ENCODE assay signal across 8 mouse cellular contexts in the genomic region with DNA sequence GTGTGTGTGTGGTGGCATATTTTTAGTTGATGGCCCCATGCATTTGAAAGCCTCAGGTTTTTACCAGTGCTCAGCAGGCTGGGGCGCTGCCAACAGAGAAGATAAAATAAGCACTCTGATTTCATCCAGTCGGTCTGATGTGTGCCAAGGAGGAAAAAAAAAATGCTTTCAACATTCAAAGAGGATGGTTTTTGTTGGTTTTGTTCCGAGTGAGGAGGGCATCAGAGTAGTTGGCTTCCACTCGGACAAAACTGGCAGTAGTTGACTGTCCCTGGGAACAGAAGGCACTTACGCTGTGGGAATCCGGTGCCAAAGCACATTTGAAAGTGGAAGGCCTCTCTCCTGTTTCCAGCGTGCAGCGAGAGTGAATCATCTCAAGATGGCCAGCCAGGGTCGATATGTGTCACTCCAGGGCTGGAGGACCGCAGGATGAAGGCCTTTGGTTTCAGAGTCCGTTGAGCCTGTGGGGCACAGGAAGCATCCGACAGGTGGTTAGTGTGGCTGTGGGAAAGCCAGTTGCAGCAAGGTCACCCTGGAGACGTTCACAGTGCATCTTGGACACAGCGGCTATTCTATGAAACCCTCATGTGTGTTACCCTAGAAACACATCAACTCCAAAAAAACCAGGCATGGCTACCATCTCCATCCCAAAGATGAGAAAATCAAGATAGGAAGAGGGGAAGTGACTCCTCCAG. TPM values are rescaled to one million over a fixed set of nuclear protein-coding genes. Genes with fewer than 3 reads are reported as not detected.
DNase-seq lines count a peak whose midpoint lies in the region; ATAC-seq and TF ChIP-seq lines count a peak whose summit lies in the region.

No protein-coding gene starts in this region.

- TF ChIP-seq CTCF in lung, postnatal 0 days (IDR thresholded peaks at IDR 0.05) = no peak
- TF ChIP-seq CTCF in heart, postnatal 0 days (IDR thresholded peaks at IDR 0.05; ENCODE audit: low read depth) = no peak
- no peak for TF ChIP-seq CTCF in thymus, adult 2 months (IDR thresholded peaks at IDR 0.05; ENCODE audit: borderline replicate concordance, control insufficient read depth, extremely low read depth, insufficient read depth, low read length, poor library complexity)

- H3K27me3 ChIP-seq in lung, postnatal 0 days (replicated peaks; ENCODE audit: insufficient read depth, low read length) = no peaks in the 10 kb centered on the region
- H3K27me3 ChIP-seq in heart, postnatal 0 days (ENCODE audit: control insufficient read depth, insufficient read depth, low read length) = no peaks in the 10 kb centered on the region
- no peaks in the 10 kb centered on the region for H3K27me3 ChIP-seq in thymus, adult 2 months (ENCODE audit: control insufficient read depth, insufficient read depth, low read length)

- no peak overlapping the region for H3K27ac ChIP-seq in lung, postnatal 0 days (ENCODE audit: low read length)
- peak overlapping the region; percentile 19; the same call in 1 of the 2 replicates for H3K27ac ChIP-seq in heart, postnatal 0 days (ENCODE audit: low read depth)
- no peak overlapping the region for H3K27ac ChIP-seq in thymus, adult 2 months (ENCODE audit: control insufficient read depth, insufficient read depth, low read length)

- no peaks in the 10 kb centered on the region for H3K4me1 ChIP-seq in lung, postnatal 0 days (ENCODE audit: insufficient read depth, low read depth, low read length)
- 0 out of 2 replicates have a peak, but pooled peaks cover 6% of the 10 kb centered on the region for H3K4me1 ChIP-seq in heart, postnatal 0 days (ENCODE audit: control insufficient read depth, insufficient read depth)
- H3K4me1 ChIP-seq in thymus, adult 2 months (replicated peaks; ENCODE audit: control insufficient read depth, insufficient read depth, low read length) = no peaks in the 10 kb centered on the region

- H3K9me3 ChIP-seq in lung, postnatal 0 days (ENCODE audit: low read length) = no peaks in the 10 kb centered on the region
- H3K9me3 ChIP-seq in heart, postnatal 0 days (replicated peaks; ENCODE audit: control insufficient read depth, low read length) = no peaks in the 10 kb centered on the region

- no peak for ATAC-seq in lung, postnatal 0 days
- ATAC-seq in heart, postnatal 0 days (ENCODE audit: insufficient read depth, low read depth) = peak; percentile 39; the same call in 1 of the 2 replicates

- 71% methylated on average over 14 of the region's 14 CpGs for WGBS in lung, postnatal 0 days
- WGBS in heart, postnatal 0 days = 42% methylated on average over 14 of the region's 14 CpGs
- WGBS in thymus, adult 2 months = 71% methylated on average over 14 of the region's 14 CpGs

- H3K36me3 ChIP-seq in lung, postnatal 0 days (ENCODE audit: insufficient read depth, low read length) = no peaks in the 10 kb centered on the region
- no peaks in the 10 kb centered on the region for H3K36me3 ChIP-seq in heart, postnatal 0 days (replicated peaks; ENCODE audit: control insufficient read depth, insufficient read depth, low read length)
- no peaks in the 10 kb centered on the region for H3K36me3 ChIP-seq in thymus, adult 2 months (ENCODE audit: control insufficient read depth, insufficient read depth, low read length)

- H3K9ac ChIP-seq in lung, postnatal 0 days (replicated peaks; ENCODE audit: low read depth) = no peak overlapping the region
- H3K9ac ChIP-seq in heart, postnatal 0 days (replicated peaks; ENCODE audit: low read depth, low read length) = no peak overlapping the region

- DNase-seq in lung, postnatal 36 days = peak; percentile 4
- DNase-seq in lung, postnatal 0 days (ENCODE audit: low spot score) = no peak
- peak; percentile 71 for DNase-seq in cerebellum, adult 11 months
- peak; percentile 26 for DNase-seq in heart, postnatal 0 days (ENCODE audit: low spot score)
- peak; percentile 69 for DNase-seq in left cerebral cortex, postnatal 4 days
- DNase-seq in thymus, adult 18-20 months = no peak
- no peak for DNase-seq in thymus, adult 2 months
- no peak for DNase-seq in kidney, adult 11 months

- no peak for TF ChIP-seq POLR2A in thymus, adult 2 months (IDR thresholded peaks at IDR 0.05; ENCODE audit: control insufficient read depth, extremely low read depth, insufficient read depth, low read length, poor library complexity)

- H3K4me2 ChIP-seq in lung, postnatal 0 days (replicated peaks; ENCODE audit: low read depth, low read length) = no peak overlapping the region
- H3K4me2 ChIP-seq in heart, postnatal 0 days (ENCODE audit: low read depth, low read length) = peak overlapping the region; percentile 25

- TF ChIP-seq EP300 in lung, postnatal 0 days (IDR thresholded peaks at IDR 0.05) = no peak
- no peak for TF ChIP-seq EP300 in heart, postnatal 0 days (IDR thresholded peaks at IDR 0.05; ENCODE audit: low read depth)

- H3K4me3 ChIP-seq in lung, postnatal 0 days (ENCODE audit: low read depth, low read length) = no peak overlapping the region
- no peak overlapping the region for H3K4me3 ChIP-seq in heart, postnatal 0 days (ENCODE audit: low read depth, low read length)
- no peak overlapping the region for H3K4me3 ChIP-seq in thymus, adult 2 months (ENCODE audit: control insufficient read depth, insufficient read depth, low read length)

- intact Hi-C loops in left cerebral cortex, postnatal 4 days (cut with DNase I) = no loop called here

RNA-seq across cellular contexts. Expression of a gene that starts 5.3 kb away (rescaled TPM):
- 0.05 and 0.07 TPM in 2 replicates for polyA plus RNA-seq in lung, postnatal 0 days (2015; fragmentation: Nextera tagmentation; extraction: Ambion mirVana)
- total RNA-seq in heart, postnatal 0 days (2014; rRNA removed; ENCODE audit: low replicate concordance) = not detected in 2 replicates
- polyA plus RNA-seq in heart, postnatal 0 days (2015; fragmentation: Nextera tagmentation; extraction: Ambion mirVana) = not detected in 2 replicates
- total RNA-seq in left cerebral cortex, postnatal 4 days (2021) = not detected
- polyA plus RNA-seq in thymus, adult 2 months (2012; rRNA removed) = not detected in 2 replicates

RNA-seq across cellular contexts. Expression of a gene that starts 30.4 kb away (rescaled TPM):
- polyA plus RNA-seq in lung, postnatal 0 days (2015; fragmentation: Nextera tagmentation; extraction: Ambion mirVana) = not detected in 2 replicates
- total RNA-seq in heart, postnatal 0 days (2014; rRNA removed; ENCODE audit: low replicate concordance) = not detected in 2 replicates
- 0.22 TPM in 1 of 2 replicates, not detected in the other for polyA plus RNA-seq in heart, postnatal 0 days (2015; fragmentation: Nextera tagmentation; extraction: Ambion mirVana)
- total RNA-seq in left cerebral cortex, postnatal 4 days (2021) = under 1 TPM in 1 of 2 experiments, not detected in 1; 0.20 TPM
- polyA plus RNA-seq in thymus, adult 2 months (2012; rRNA removed) = 0.05 TPM in 1 of 2 replicates, not detected in the other

RNA-seq across cellular contexts. Expression of a gene that starts 50.5 kb away (rescaled TPM):
- polyA plus RNA-seq in lung, postnatal 0 days (2015; fragmentation: Nextera tagmentation; extraction: Ambion mirVana) = 0.29 and 0.63 TPM in 2 replicates
- total RNA-seq in heart, postnatal 0 days (2014; rRNA removed; ENCODE audit: low replicate concordance) = 1.6 and 4.5 TPM in 2 replicates
- 0.05 and 0.10 TPM in 2 replicates for polyA plus RNA-seq in heart, postnatal 0 days (2015; fragmentation: Nextera tagmentation; extraction: Ambion mirVana)
- under 1 TPM; 0.18 to 0.38 TPM for total RNA-seq in left cerebral cortex, postnatal 4 days (2021)
- polyA plus RNA-seq in thymus, adult 2 months (2012; rRNA removed) = 0.03 and 0.47 TPM in 2 replicates

Comparison
In these comparisons a context has a peak if more than half of its experiments do, and no peak if none do; other contexts are left out.
1. DNase-seq: peak in lung, postnatal 36 days (single experiment), cerebellum, adult 11 months (single experiment), heart, postnatal 0 days (single experiment) and left cerebral cortex, postnatal 4 days (single experiment); none in lung, postnatal 0 days (single experiment), thymus, adult 18-20 months (0 of 2), thymus, adult 2 months (single experiment) and kidney, adult 11 months (single experiment).